Mouse (Mus musculus) ES-Bruce4 (cell line): ENCODE data around the gene Gm11020.

ENCODE experiments used
- CTCF ChIP-seq: IDR thresholded peaks from one replicate; pipeline ENCODE4 v1.8.1; 2011; ENCODE audit warnings: low read depth, low read length
- POLR2A ChIP-seq: IDR thresholded peaks from one replicate; pipeline ENCODE4 v1.8.1; 2011; ENCODE audit warnings: low read length; ENCODE audit not compliant: insufficient read depth

- no peak for TF ChIP-seq CTCF
- no peak for TF ChIP-seq POLR2A
Measured at GRCm38 (mm10) chr8:104369591-104369990, 48.2 kb downstream of the Gm11020 start.
